Mouse (Mus musculus) stomach, embryonic 16.5 days (tissue): ENCODE data around the gene Znrd1. TPM values are rescaled to one million over a fixed set of nuclear protein-coding genes. Genes with fewer than 3 reads are reported as not detected.

Experiments used
- ATAC-seq: fragments of 200-750 bp; cut with Nextera tagmentation; 2 replicates; pipeline ENCODE4 v1.8.0; 2017; ENCODE audit warnings: moderate number of reproducible peaks, moderate TSS enrichment; ENCODE audit not compliant: insufficient read depth, low FRiP score
- H3K27ac ChIP-seq: fragments of 300-500 bp; sonication (generic); 2 replicates; pipeline ENCODE4 v1.5.1; 2014; ENCODE audit warnings: low read length
- H3K27me3 ChIP-seq: fragments of 300-500 bp; sonication (generic); 2 replicates; pipeline ENCODE4 v1.6.1; 2014; ENCODE audit warnings: low read length, control low read depth, mixed read lengths; ENCODE audit not compliant: control insufficient read depth, insufficient read depth
- H3K36me3 ChIP-seq: fragments of 300-500 bp; sonication (generic); 2 replicates; pipeline ENCODE4 v1.6.1; 2014; ENCODE audit warnings: low read length; ENCODE audit not compliant: control insufficient read depth, insufficient read depth
- H3K4me1 ChIP-seq: fragments of 300-500 bp; sonication (generic); 2 replicates; pipeline ENCODE4 v1.6.1; 2014; ENCODE audit warnings: low read length, control low read depth, mixed read lengths; ENCODE audit not compliant: control insufficient read depth, insufficient read depth
- H3K4me2 ChIP-seq: fragments of 300-500 bp; sonication (generic); 2 replicates; pipeline ENCODE4 v1.6.1; 2014; ENCODE audit warnings: low read depth, low read length, mixed read lengths
- H3K4me3 ChIP-seq: fragments of 300-500 bp; sonication (generic); replicated peaks from 2 replicates; pipeline ENCODE4 v1.5.1; 2014; ENCODE audit warnings: mild to moderate bottlenecking, low read length
- H3K9ac ChIP-seq: fragments of 300-500 bp; sonication (generic); 2 replicates; pipeline ENCODE4 v1.6.1; 2014; ENCODE audit warnings: low read length
- H3K9me3 ChIP-seq: fragments of 300-500 bp; sonication (generic); replicated peaks from 2 replicates; pipeline ENCODE4 v1.6.1; 2016; ENCODE audit warnings: low read length, control low read depth; ENCODE audit not compliant: control insufficient read depth
- WGBS: fragments of 180-500 bp; shearing (Covaris S2); extraction: QIAGEN DNeasy Blood & Tissue Kit; methylation state at CpG from one replicate; pipeline ENCODE4 v1.1.7; 2014; 5-methylcytosine and 5-hydroxymethylcytosine counted together
- polyA plus RNA-seq: library from polyadenylated mRNA; unstranded; fragments of >200 nt; fragmentation: Nextera tagmentation; extraction: Ambion mirVana; gene quantifications from 2 replicates; pipeline ENCODE4 v1.2.1, GENCODE M21; 2015

Znrd1 gene
- polyA plus RNA-seq, 1 experiment from 2014 or later, result 79.7 TPM

- H3K4me1 ChIP-seq, result no peaks in the 10 kb centered on the region
- WGBS, result 15% methylated on average over 9 of the region's 9 CpGs
- no peak overlapping the region for H3K9ac ChIP-seq
- H3K36me3 ChIP-seq, result no peaks in the 10 kb centered on the region
- no peak overlapping the region for H3K4me3 ChIP-seq
- H3K27ac ChIP-seq, result no peak overlapping the region
- H3K9me3 ChIP-seq, result no peaks in the 10 kb centered on the region
- H3K4me2 ChIP-seq, result no peak overlapping the region
- ATAC-seq, result no peak
- H3K27me3 ChIP-seq, result no peaks in the 10 kb centered on the region
These were observed 43.3 kb downstream of the Znrd1 start for GRCm38 (mm10) chr17:36915076-36915475.

GRCm38 (mm10) chr17:36914108-36914507 lies 44.3 kb downstream of the Znrd1 start:
- ATAC-seq, result no peak
- 3% methylated on average over 2 of the region's 2 CpGs for WGBS

GRCm38 (mm10) chr17:36912031-36912430 lies 46.3 kb downstream of the Znrd1 start:
- H3K4me2 ChIP-seq, result no peak overlapping the region
- ATAC-seq, result no peak
- 62% methylated on average over 2 of the region's 2 CpGs for WGBS
- no peaks in the 10 kb centered on the region for H3K36me3 ChIP-seq
- H3K4me3 ChIP-seq, result no peak overlapping the region
- no peak overlapping the region for H3K9ac ChIP-seq
- H3K9me3 ChIP-seq, result no peaks in the 10 kb centered on the region
- no peak overlapping the region for H3K27ac ChIP-seq
- no peaks in the 10 kb centered on the region for H3K4me1 ChIP-seq
- no peaks in the 10 kb centered on the region for H3K27me3 ChIP-seq

More at GRCm38 (mm10) chr17:36914108-36914507, 44.3 kb downstream of the Znrd1 start:
- H3K4me3 ChIP-seq, result no peak overlapping the region
- no peaks in the 10 kb centered on the region for H3K27me3 ChIP-seq
- no peaks in the 10 kb centered on the region for H3K4me1 ChIP-seq
- no peak overlapping the region for H3K9ac ChIP-seq
- H3K27ac ChIP-seq, result no peak overlapping the region
- no peak overlapping the region for H3K4me2 ChIP-seq
- no peaks in the 10 kb centered on the region for H3K9me3 ChIP-seq
- H3K36me3 ChIP-seq, result no peaks in the 10 kb centered on the region

GRCm38 (mm10) chr17:36909802-36910201 lies 48.6 kb downstream of the Znrd1 start:
- no peak overlapping the region for H3K27ac ChIP-seq
- H3K36me3 ChIP-seq, result no peaks in the 10 kb centered on the region
- no peaks in the 10 kb centered on the region for H3K4me1 ChIP-seq
- WGBS, result 39% methylated on average over 4 of the region's 4 CpGs
- H3K9me3 ChIP-seq, result no peaks in the 10 kb centered on the region
- no peak for ATAC-seq
- H3K4me2 ChIP-seq, result no peak overlapping the region
- H3K27me3 ChIP-seq, result no peaks in the 10 kb centered on the region
- no peak overlapping the region for H3K9ac ChIP-seq
- no peak overlapping the region for H3K4me3 ChIP-seq

- no peaks in the 10 kb centered on the region for H3K4me1 ChIP-seq
- H3K36me3 ChIP-seq, result no peaks in the 10 kb centered on the region
- H3K4me3 ChIP-seq, result no peak overlapping the region
- no peak overlapping the region for H3K27ac ChIP-seq
- H3K9me3 ChIP-seq, result no peaks in the 10 kb centered on the region
- H3K4me2 ChIP-seq, result no peak overlapping the region
- 46% methylated on average over 1 of the region's 1 CpGs for WGBS
- no peak for ATAC-seq
- H3K9ac ChIP-seq, result no peak overlapping the region
- no peaks in the 10 kb centered on the region for H3K27me3 ChIP-seq
These were observed 50.1 kb downstream of the Znrd1 start for GRCm38 (mm10) chr17:36908235-36908634.

Other genes starting within 250 kb of the Znrd1 start
- gene H2-M10.5, start 185.6 kb downstream of the Znrd1 start, polyA plus RNA-seq, result not detected in 2 replicates
- gene H2-M10.6, start 146.4 kb downstream of the Znrd1 start, polyA plus RNA-seq, result not detected in 2 replicates
- 39.9 and 41.3 TPM in 2 replicates for gene Trim26, start 121.4 kb downstream of the Znrd1 start, polyA plus RNA-seq
- 0.83 and 1.2 TPM in 2 replicates for gene Trim15, start 91.3 kb downstream of the Znrd1 start, polyA plus RNA-seq
- gene Trim10, start 89.0 kb downstream of the Znrd1 start, polyA plus RNA-seq, result 12.0 and 12.4 TPM in 2 replicates
- gene Trim40, start 68.4 kb downstream of the Znrd1 start, polyA plus RNA-seq, result 0.08 and 0.10 TPM in 2 replicates
- 5.3 and 6.3 TPM in 2 replicates for gene Trim31, start 60.4 kb downstream of the Znrd1 start, polyA plus RNA-seq
- 3.4 and 5.9 TPM in 2 replicates for gene Rnf39, start 15.6 kb downstream of the Znrd1 start, polyA plus RNA-seq
- 97.4 and 109 TPM in 2 replicates for gene Ppp1r11, start 6.8 kb downstream of the Znrd1 start, polyA plus RNA-seq
- 4.2 and 5.6 TPM in 2 replicates for gene Znrd1as, start within 50 bp of the Znrd1 start, polyA plus RNA-seq
- not detected in 2 replicates for gene 2410137M14Rik, start 22.7 kb upstream of the Znrd1 start, polyA plus RNA-seq
- gene H2-M5, start 31.0 kb upstream of the Znrd1 start, polyA plus RNA-seq, result 0.35 and 0.43 TPM in 2 replicates
- 40.9 and 50.3 TPM in 2 replicates for gene Zfp57, start 42.6 kb upstream of the Znrd1 start, polyA plus RNA-seq
- gene Mog, start 64.8 kb upstream of the Znrd1 start, polyA plus RNA-seq, result 0.21 TPM in 1 of 2 replicates, not detected in the other
- 7.2 and 7.5 TPM in 2 replicates for gene Gabbr1, start 87.4 kb upstream of the Znrd1 start, polyA plus RNA-seq
- not detected in 2 replicates for gene Olfr90, start 129.9 kb upstream of the Znrd1 start, polyA plus RNA-seq
- not detected in 2 replicates for gene Olfr91, start 139.7 kb upstream of the Znrd1 start, polyA plus RNA-seq
- gene Olfr92, start 161.5 kb upstream of the Znrd1 start, polyA plus RNA-seq, result not detected in 2 replicates
- not detected in 2 replicates for gene Olfr93, start 202.9 kb upstream of the Znrd1 start, polyA plus RNA-seq
- gene Ubd, start 235.3 kb upstream of the Znrd1 start, polyA plus RNA-seq, result not detected in 2 replicates
- not detected in 2 replicates for gene Olfr94, start 242.4 kb upstream of the Znrd1 start, polyA plus RNA-seq